Mouse (Mus musculus): ENCODE measurements around the gene Itpripl1. TPM values are rescaled to one million over a fixed set of nuclear protein-coding genes. Genes with fewer than 3 reads are reported as not detected.
"Not testable (repeated sequence)": the region's sequence is repeated elsewhere in the genome, so short reads cannot be mapped to it uniquely, and the experiment has no call there.

The Itpripl1 gene
- polyA plus RNA-seq (2017; shearing (Covaris generic)), result 10 to 100 TPM; 61.1 to 65.8 TPM

DNA sequence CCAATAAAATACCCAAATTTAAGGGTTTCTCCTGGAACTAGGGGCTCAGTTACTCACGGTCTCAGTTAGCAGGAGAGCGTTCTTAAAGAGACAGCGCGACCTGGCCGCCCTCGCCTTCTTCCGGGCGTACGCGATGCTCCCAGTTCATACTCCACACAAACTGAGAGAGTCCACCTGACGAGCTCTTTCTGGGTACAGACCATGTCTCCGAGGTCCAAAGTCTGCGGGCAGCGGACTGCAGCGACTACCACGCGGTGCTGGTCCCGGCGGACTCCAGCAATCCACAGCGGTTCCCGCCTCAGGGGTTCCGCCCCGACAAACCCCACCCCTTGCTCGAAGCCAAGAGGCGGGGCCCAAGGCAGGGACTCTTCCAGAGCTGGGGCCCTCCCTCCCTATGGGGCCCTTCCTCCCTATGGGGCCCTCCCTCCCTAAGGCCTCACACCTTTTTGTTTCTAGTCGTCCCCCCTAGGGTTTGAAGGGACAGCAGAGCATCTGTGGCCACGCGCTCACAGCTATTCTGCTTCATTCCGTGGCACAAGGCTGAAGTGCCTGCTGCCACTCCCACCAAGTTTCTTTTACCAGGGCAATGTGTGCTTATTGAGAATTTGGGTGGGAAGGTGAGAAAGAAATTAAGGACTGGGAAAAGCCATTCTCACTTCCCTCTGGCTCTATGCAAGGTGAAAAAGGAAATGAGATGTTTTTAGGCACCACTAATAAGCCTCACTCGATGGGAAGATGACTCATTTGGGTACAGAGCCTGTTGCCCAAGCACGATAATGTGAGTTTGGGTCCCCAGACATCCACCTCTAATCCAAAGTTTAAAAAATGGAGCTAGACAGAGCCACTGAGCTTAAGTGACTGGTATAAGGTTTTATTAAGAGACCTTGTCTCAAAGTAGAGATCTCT is at the start of gene Itpripl1:
TSS of gene Itpripl1 (minus strand) at position 285 of the 906 bp plus-strand sequence.
- ATAC-seq, result peak; percentile 96

GRCm38 (mm10) chr2:127189574-127189973 is 46.3 kb upstream of the Itpripl1 start:
- ATAC-seq, result no peak

- peak; percentile 100 for ATAC-seq
Measured at GRCm38 (mm10) chr2:127182598-127183381, 39.5 kb upstream of the Itpripl1 start.

DNA sequence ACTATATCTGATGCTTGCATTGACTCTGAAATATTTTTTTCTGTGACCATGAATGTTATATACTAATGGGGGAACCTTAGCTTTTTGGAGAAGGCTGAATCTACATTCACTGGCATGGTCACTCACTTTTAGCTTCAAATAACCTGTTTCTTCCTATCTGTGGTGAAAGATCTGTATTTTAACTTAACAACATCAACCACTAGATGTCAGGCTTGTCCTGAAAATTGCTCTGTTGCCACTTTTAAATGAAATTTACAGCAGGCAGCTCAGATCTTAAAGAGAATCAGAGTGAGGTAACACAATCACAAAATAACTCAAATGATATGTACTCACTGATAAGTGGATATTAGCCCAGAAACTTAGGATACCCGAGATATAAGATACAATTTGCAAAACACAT is 23.0 kb upstream of the Itpripl1 start:
- ATAC-seq, result peak; percentile 71

DNA sequence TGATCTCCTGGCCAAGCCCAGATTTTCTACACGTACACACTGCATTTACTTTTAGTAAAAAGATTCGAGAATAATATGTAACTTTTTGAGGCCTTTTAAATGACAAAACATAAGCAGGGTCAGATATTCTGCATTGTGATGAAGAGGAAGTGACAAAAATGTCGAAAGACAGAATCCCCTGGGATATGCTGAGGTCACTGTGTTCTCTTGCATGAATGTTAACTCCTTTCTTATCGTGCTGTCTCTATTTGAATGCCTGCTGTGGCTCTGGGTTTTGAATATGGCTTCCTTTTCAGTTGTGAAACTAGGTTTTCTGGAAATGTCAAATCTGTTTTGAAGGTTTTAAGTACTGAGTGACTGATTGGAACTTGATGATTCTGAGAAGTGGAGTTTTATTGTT is 22.4 kb upstream of the Itpripl1 start:
- ATAC-seq, result no peak

- ATAC-seq, result no peak
Measured at GRCm38 (mm10) chr2:127145699-127146098, 2.5 kb upstream of the Itpripl1 start.

- peak; percentile 26 for ATAC-seq
Measured at GRCm38 (mm10) chr2:127142577-127143157, 575 bp downstream of the Itpripl1 start.

DNA sequence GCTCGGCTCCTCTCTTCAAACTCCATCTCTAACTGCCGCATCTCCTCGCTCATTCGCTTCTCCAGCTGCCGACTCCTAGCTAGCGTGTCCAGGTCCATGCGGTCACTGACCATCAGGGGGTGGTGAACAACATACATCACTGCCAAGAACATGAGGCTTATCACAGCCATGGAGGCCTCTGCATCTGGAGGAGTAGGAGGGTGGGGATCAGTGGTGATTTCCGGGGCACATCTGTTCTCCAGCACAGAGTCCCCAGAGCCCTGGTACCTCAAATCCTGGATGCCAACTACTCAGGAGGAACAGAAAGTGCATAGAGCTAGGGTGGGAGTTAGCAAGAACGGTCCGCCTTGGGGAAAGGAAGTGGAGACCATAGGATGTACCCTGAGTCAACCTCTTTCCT is 1.2 kb downstream of the Itpripl1 start:
- ATAC-seq, result no peak

DNA sequence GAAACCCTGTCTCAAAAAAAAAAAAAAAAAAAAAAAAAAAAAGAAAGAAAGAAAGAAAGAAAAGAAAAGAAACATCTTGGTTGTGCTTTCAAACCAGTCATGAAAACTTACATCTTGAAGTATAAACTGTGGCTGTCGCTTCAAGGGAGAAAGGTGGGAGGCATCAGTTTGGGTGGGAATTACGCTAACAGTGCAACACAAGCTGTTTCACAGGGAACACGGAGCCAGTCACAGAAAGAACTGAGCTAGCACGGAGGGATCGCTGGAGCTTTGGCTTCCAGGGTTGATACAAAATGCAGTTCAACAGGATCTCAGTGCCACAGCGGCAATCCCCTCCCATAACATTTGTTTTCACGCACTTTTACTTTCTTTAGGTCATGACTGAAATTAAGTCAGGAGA is 3.2 kb downstream of the Itpripl1 start:
- ATAC-seq, result no peak

DNA sequence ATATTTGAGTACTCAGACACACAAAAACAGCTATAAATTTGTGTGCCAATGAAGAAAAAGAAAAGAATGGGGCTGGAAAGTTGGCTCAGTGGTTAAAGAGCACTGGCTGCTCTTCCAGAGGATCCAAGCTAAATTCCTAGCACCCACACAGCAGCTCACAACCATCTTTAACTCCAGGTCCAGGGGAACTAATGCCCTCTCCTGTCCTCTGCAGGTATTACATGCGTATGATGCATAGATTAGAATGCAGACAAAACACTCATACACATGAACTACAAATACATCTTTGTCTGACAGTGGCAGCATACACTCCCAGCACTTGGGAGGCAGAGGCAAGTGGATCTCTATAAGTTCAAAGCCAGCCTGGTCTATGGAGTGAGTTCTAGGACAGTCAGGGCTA is 3.6 kb downstream of the Itpripl1 start:
- no peak for ATAC-seq

GRCm38 (mm10) chr2:127139094-127139493 is 4.1 kb downstream of the Itpripl1 start:
- ATAC-seq, result no peak

- no peak for ATAC-seq
Measured at GRCm38 (mm10) chr2:127138449-127138848, 4.8 kb downstream of the Itpripl1 start.

DNA sequence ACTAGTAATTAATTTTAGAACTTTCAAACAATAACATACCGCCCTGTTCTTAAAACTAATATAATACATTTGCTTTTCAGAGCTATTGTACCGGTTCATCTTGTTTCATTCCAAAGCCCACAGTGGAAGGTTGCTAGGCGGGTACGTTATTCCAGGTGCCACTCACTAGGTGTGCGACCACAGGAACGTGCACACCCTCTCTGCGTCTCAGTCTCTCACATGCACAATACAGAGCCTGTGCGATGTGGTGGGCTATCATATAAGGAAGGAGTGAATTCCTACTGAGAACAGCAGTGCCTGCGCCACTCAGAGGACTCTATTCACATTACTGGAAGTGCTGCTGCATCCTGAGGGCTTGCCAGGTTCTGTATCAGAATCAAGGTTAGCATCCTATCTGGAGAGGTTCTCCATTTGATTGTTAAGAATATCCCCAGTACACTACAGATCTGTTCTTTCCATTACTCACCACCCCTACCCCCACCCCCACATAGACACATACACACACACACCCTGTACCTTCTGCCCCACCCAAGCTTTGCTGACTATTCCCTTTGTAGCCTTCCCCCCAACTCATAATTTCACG is 5.3 kb downstream of the Itpripl1 start:
- no peak for ATAC-seq

DNA sequence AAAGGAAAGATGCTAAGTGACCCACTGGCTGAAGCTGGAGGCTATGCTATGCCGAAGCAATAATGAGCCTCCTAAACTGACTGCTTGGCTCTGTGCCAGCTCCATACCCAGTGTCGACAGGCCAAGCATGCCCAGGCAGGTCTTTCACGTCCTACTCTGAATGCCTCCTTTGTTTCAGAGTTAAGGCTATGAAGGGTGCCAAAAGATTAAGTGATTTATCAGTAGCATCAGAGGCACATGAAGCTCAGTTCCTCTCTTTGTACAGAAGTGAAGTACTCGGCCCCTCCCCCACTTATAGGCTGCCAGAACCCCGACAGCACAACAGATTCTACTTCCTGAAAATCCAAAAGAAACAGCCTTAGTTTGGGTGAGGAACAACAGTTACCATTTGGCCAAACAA is 6.3 kb downstream of the Itpripl1 start:
- no peak for ATAC-seq

GRCm38 (mm10) chr2:127135255-127135654 is 8.0 kb downstream of the Itpripl1 start:
- ATAC-seq, result not testable (repeated sequence)

DNA sequence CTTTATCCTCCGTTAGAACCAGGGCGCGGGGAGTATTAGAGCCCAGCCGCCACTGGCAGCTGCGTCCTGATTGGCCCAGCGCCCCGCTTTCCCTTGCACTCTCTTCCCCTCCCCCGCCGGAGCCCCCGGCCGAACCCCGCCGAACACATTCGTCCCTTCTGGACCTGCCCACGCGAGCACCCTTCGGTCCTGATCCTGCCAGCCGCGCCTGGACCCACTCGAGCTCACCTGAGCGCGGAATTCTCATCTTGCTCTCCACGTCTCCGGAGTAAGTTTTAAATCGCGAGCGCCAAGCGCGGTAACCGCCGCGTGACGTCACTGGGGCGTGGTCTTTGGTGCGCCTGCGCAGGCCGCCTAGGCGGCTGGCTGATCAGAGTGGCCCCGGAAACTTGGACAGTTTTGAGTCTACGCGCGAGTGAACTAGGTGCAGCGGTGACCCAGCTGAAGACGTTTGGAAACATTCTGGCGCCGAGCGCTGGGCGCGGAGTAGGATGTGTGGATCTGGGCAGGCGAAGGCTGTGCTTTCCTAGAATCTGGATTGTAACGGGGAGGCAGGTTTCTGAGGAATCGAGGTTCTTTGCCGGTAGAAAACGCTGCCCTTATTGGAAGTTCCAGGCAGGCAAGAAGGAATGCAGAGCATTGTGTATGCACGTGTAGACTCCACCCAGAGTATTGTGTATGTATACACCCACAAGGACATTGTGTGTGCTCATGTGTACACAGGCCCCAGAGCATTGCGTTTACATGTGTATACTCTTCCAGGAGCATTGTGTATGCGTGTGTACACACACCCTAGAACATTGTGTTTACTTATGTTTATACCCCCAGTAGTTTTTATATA is 9.4 kb downstream of the Itpripl1 start, which contains the start of gene Ncaph:
TSS of gene Ncaph (minus strand) at position 334 of the 841 bp plus-strand sequence.
- peak; percentile 94 for ATAC-seq

DNA sequence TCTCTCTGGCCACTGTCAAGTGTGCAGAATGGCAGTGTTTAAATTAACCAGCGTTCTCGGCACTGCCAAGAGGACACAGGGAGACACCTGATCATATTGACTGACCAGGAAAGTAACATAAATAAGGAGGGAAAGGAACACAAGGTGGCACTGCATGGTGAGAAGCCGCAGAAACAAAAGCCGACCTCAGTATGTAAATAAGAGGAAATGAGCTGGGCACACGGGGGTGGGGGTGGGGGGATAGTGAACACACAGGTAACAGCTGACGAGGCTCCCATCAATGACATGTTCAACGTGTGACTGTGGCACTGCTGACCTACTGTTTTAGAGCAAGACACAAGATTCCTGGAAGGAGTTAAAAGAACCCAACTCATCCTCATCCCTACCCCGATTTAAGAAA is 11.9 kb downstream of the Itpripl1 start:
- no peak for ATAC-seq

- no peak for ATAC-seq
Measured at GRCm38 (mm10) chr2:127128926-127129325, 14.3 kb downstream of the Itpripl1 start.

DNA sequence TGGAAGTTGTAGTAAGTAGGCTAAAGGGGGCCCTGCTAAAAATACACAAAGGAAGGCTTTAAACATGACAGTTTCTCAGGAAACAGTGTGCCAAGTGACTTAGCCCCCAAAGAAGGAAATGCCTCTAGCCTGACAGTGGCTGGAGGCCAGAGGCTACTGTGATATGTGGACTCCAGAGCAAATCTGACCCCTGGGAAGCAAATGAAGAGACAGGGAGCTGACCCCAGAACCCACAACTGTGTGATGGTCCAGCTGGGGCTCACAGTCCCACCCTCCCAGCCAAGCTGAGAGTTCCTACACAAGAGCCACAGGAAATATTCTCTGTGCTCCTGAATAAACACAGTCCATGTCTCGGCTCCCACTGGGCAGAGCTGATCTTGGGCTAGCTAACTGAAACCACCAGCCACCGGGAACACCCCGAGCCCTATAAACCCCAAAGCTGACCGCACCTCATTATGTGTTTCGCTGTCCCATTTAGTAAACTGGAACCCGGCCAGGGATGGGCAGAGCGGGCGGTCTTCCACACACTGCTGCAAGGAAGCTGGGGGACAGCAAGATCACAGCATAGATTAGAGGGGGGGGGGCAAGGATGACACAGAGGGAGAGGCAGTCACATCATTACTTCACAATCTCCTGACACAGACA is 21.5 kb downstream of the Itpripl1 start:
- no peak for ATAC-seq

GRCm38 (mm10) chr2:127108986-127109385 is 34.3 kb downstream of the Itpripl1 start:
- ATAC-seq, result no peak

DNA sequence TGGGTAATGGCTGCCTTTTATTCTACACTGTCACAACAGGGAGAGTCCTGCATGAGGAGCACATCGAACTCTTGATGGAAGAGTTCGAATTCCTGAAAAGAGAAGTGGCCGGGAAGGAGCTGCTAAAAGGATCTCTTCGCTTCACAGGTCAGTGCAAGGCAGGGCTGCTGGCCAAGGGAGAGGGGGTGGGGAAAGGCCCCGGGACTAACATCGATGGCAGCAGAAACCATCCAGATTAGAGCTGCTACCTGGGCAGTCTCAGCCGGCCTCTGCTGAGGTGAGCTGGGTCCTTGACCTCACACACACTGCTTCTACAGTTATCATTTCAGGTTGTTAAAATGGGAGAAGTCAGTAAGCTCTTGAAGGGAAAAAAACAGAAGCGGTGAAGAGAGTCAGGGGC is 51.2 kb downstream of the Itpripl1 start:
- ATAC-seq, result no peak
